Mouse (Mus musculus): ENCODE data around the gene Atp5h. TPM values are rescaled to one million over a fixed set of nuclear protein-coding genes. Genes with fewer than 3 reads are reported as not detected.

Gene Atp5h
- total and polyA plus RNA-seq, 2 experiments from 2014 or later, result 1,040 to 4,106 TPM

DNA sequence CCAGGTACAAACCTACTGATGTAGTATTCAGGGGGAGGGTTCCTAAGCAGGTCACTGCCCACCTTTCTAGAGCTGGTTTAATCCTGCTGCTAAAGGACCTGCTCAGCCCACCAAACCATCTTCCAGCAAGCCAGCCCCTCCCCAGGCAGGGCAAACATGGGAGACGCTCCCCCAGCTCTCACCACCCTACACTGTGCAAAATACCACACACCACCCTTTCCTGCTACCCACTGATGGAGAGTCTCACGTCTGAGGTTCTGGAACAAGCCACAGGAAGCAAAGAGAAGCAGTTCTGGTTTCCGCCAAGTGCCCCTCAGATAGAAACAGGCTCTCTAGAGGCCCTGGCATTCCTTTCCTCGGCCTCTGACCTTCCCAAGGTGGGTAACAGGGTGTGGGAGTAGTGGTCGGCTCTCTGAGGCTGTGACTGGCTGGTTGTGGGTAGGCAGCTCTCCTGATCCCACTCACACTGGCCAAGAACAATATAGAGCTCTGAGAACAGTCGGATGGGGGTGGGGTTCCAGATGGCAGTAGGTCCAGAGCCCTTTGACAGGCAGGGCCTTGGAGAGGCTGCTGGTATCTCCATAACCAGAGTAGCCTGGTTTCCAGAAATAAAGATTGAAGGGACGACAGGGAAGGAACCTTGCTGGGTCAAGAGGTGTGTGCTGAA, 53.6 kb downstream of the Atp5h start:
- Histone ChIP-seq H3K4me1 (ENCODE audit: control insufficient read depth, insufficient read depth) (peaks cover 18% of the 10 kb centered on the region), H3K27me3 (ENCODE audit: control insufficient read depth, insufficient read depth, low read length) (peaks cover 17% of the 10 kb centered on the region; the same call in 1 of the 2 replicates), H3K27ac (ENCODE audit: low read depth) (no peak overlapping the region), H3K9ac (replicated peaks; ENCODE audit: low read depth, low read length) (no peak overlapping the region), H3K4me3 (ENCODE audit: low read depth, low read length) (peak overlapping the region; percentile 68), H3K4me2 (ENCODE audit: low read depth, low read length) (peak overlapping the region; percentile 96; the same call in 1 of the 2 replicates), H3K9me3 (replicated peaks; ENCODE audit: control insufficient read depth, low read length) (no peaks in the 10 kb centered on the region), H3K36me3 (replicated peaks; ENCODE audit: control insufficient read depth, insufficient read depth, low read length) (no peaks in the 10 kb centered on the region)
- TF ChIP-seq EP300 (IDR thresholded peaks at IDR 0.05; ENCODE audit: low read depth), result no peak
- TF ChIP-seq CTCF (IDR thresholded peaks at IDR 0.05; ENCODE audit: low read depth), result no peak
- DNase-seq (ENCODE audit: low spot score) (no peak), ATAC-seq (ENCODE audit: insufficient read depth, low read depth) (0 out of 2 replicates have a peak, but pooled peaks have one; percentile 22)
- 31% methylated on average over 7 of the region's 7 CpGs for WGBS

Small RNAs within 50 kb of the gene (microRNA-seq; reads per million reads assigned to microRNA genes)
- gene Mir3968, result not detected

Other genes starting within 250 kb of the Atp5h start
- gene Tmem104, start 232.5 kb downstream of the Atp5h start, total RNA-seq (2014; rRNA removed; ENCODE audit: low replicate concordance), result 4.1 and 9.0 TPM in 2 replicates
- gene Tmem104, start 232.5 kb downstream of the Atp5h start, polyA plus RNA-seq (2015; fragmentation: Nextera tagmentation; extraction: Ambion mirVana), result 6.0 and 6.4 TPM in 2 replicates
- gene Nat9, start 232.1 kb downstream of the Atp5h start, total RNA-seq (2014; rRNA removed; ENCODE audit: low replicate concordance), result 7.7 and 8.0 TPM in 2 replicates
- 21.1 and 21.6 TPM in 2 replicates for gene Nat9, start 232.1 kb downstream of the Atp5h start, polyA plus RNA-seq (2015; fragmentation: Nextera tagmentation; extraction: Ambion mirVana)
- gene Grin2c, start 152.7 kb downstream of the Atp5h start, total RNA-seq (2014; rRNA removed; ENCODE audit: low replicate concordance), result 0.15 and 1.6 TPM in 2 replicates
- not detected in 2 replicates for gene Grin2c, start 152.7 kb downstream of the Atp5h start, polyA plus RNA-seq (2015; fragmentation: Nextera tagmentation; extraction: Ambion mirVana)
- 13.8 and 18.2 TPM in 2 replicates for gene Fdxr, start 142.9 kb downstream of the Atp5h start, total RNA-seq (2014; rRNA removed; ENCODE audit: low replicate concordance)
- 9.6 and 10.1 TPM in 2 replicates for gene Fdxr, start 142.9 kb downstream of the Atp5h start, polyA plus RNA-seq (2015; fragmentation: Nextera tagmentation; extraction: Ambion mirVana)
- gene Fads6, start 122.3 kb downstream of the Atp5h start, total RNA-seq (2014; rRNA removed; ENCODE audit: low replicate concordance), result 2.9 and 3.5 TPM in 2 replicates
- 0.33 and 0.34 TPM in 2 replicates for gene Fads6, start 122.3 kb downstream of the Atp5h start, polyA plus RNA-seq (2015; fragmentation: Nextera tagmentation; extraction: Ambion mirVana)
- gene Otop2, start 112.8 kb downstream of the Atp5h start, total RNA-seq (2014; rRNA removed; ENCODE audit: low replicate concordance), result 0.12 TPM in 1 of 2 replicates, not detected in the other
- not detected in 2 replicates for gene Otop2, start 112.8 kb downstream of the Atp5h start, polyA plus RNA-seq (2015; fragmentation: Nextera tagmentation; extraction: Ambion mirVana)
- 0.31 TPM in 1 of 2 replicates, not detected in the other for gene Ush1g, start 97.9 kb downstream of the Atp5h start, total RNA-seq (2014; rRNA removed; ENCODE audit: low replicate concordance)
- gene Ush1g, start 97.9 kb downstream of the Atp5h start, polyA plus RNA-seq (2015; fragmentation: Nextera tagmentation; extraction: Ambion mirVana), result 0.03 and 0.05 TPM in 2 replicates
- gene Otop3, start 85.2 kb downstream of the Atp5h start, total RNA-seq (2014; rRNA removed; ENCODE audit: low replicate concordance), result not detected in 2 replicates
- not detected in 2 replicates for gene Otop3, start 85.2 kb downstream of the Atp5h start, polyA plus RNA-seq (2015; fragmentation: Nextera tagmentation; extraction: Ambion mirVana)
- gene Hid1, start 52.2 kb downstream of the Atp5h start, total RNA-seq (2014; rRNA removed; ENCODE audit: low replicate concordance), result 8.3 and 11.9 TPM in 2 replicates
- 5.3 and 5.4 TPM in 2 replicates for gene Hid1, start 52.2 kb downstream of the Atp5h start, polyA plus RNA-seq (2015; fragmentation: Nextera tagmentation; extraction: Ambion mirVana)
- 23.1 and 26.7 TPM in 2 replicates for gene Cdr2l, start 38.0 kb downstream of the Atp5h start, total RNA-seq (2014; rRNA removed; ENCODE audit: low replicate concordance)
- 5.2 and 5.6 TPM in 2 replicates for gene Cdr2l, start 38.0 kb downstream of the Atp5h start, polyA plus RNA-seq (2015; fragmentation: Nextera tagmentation; extraction: Ambion mirVana)
- gene Mrpl58, start 16.2 kb downstream of the Atp5h start, total RNA-seq (2014; rRNA removed; ENCODE audit: low replicate concordance), result 107 and 285 TPM in 2 replicates
- gene Mrpl58, start 16.2 kb downstream of the Atp5h start, polyA plus RNA-seq (2015; fragmentation: Nextera tagmentation; extraction: Ambion mirVana), result 224 and 232 TPM in 2 replicates
- gene Kctd2, start 166 bp upstream of the Atp5h start, total RNA-seq (2014; rRNA removed; ENCODE audit: low replicate concordance), result 8.3 and 8.4 TPM in 2 replicates
- 15.1 and 15.6 TPM in 2 replicates for gene Kctd2, start 166 bp upstream of the Atp5h start, polyA plus RNA-seq (2015; fragmentation: Nextera tagmentation; extraction: Ambion mirVana)
- gene Trim80, start 20.6 kb upstream of the Atp5h start, total RNA-seq (2014; rRNA removed; ENCODE audit: low replicate concordance), result not detected in 2 replicates
- gene Trim80, start 20.6 kb upstream of the Atp5h start, polyA plus RNA-seq (2015; fragmentation: Nextera tagmentation; extraction: Ambion mirVana), result 0.18 and 0.26 TPM in 2 replicates
- 0.99 and 3.8 TPM in 2 replicates for gene Slc16a5, start 42.5 kb upstream of the Atp5h start, total RNA-seq (2014; rRNA removed; ENCODE audit: low replicate concordance)
- 0.11 and 0.15 TPM in 2 replicates for gene Slc16a5, start 42.5 kb upstream of the Atp5h start, polyA plus RNA-seq (2015; fragmentation: Nextera tagmentation; extraction: Ambion mirVana)
- 1.8 and 8.7 TPM in 2 replicates for gene Armc7, start 55.7 kb upstream of the Atp5h start, total RNA-seq (2014; rRNA removed; ENCODE audit: low replicate concordance)
- gene Armc7, start 55.7 kb upstream of the Atp5h start, polyA plus RNA-seq (2015; fragmentation: Nextera tagmentation; extraction: Ambion mirVana), result 3.3 TPM in 2 replicates
- gene Nt5c, start 71.9 kb upstream of the Atp5h start, total RNA-seq (2014; rRNA removed; ENCODE audit: low replicate concordance), result 24.5 and 28.0 TPM in 2 replicates
- gene Nt5c, start 71.9 kb upstream of the Atp5h start, polyA plus RNA-seq (2015; fragmentation: Nextera tagmentation; extraction: Ambion mirVana), result 49.8 and 53.7 TPM in 2 replicates
- 433 and 473 TPM in 2 replicates for gene Jpt1, start 94.4 kb upstream of the Atp5h start, total RNA-seq (2014; rRNA removed; ENCODE audit: low replicate concordance)
- 496 and 503 TPM in 2 replicates for gene Jpt1, start 94.4 kb upstream of the Atp5h start, polyA plus RNA-seq (2015; fragmentation: Nextera tagmentation; extraction: Ambion mirVana)
- 320 and 327 TPM in 2 replicates for gene Sumo2, start 116.3 kb upstream of the Atp5h start, total RNA-seq (2014; rRNA removed; ENCODE audit: low replicate concordance)
- gene Sumo2, start 116.3 kb upstream of the Atp5h start, polyA plus RNA-seq (2015; fragmentation: Nextera tagmentation; extraction: Ambion mirVana), result 549 and 562 TPM in 2 replicates
- gene Nup85, start 144.5 kb upstream of the Atp5h start, total RNA-seq (2014; rRNA removed; ENCODE audit: low replicate concordance), result 32.3 and 102 TPM in 2 replicates
- 33.9 and 40.8 TPM in 2 replicates for gene Nup85, start 144.5 kb upstream of the Atp5h start, polyA plus RNA-seq (2015; fragmentation: Nextera tagmentation; extraction: Ambion mirVana)
- 53.1 and 56.7 TPM in 2 replicates for gene Mrps7, start 184.0 kb upstream of the Atp5h start, total RNA-seq (2014; rRNA removed; ENCODE audit: low replicate concordance)
- gene Mrps7, start 184.0 kb upstream of the Atp5h start, polyA plus RNA-seq (2015; fragmentation: Nextera tagmentation; extraction: Ambion mirVana), result 85.1 and 86.4 TPM in 2 replicates
- gene Gga3, start 184.1 kb upstream of the Atp5h start, total RNA-seq (2014; rRNA removed; ENCODE audit: low replicate concordance), result 11.8 and 24.0 TPM in 2 replicates
- gene Gga3, start 184.1 kb upstream of the Atp5h start, polyA plus RNA-seq (2015; fragmentation: Nextera tagmentation; extraction: Ambion mirVana), result 7.0 and 7.2 TPM in 2 replicates
- gene Mif4gd, start 193.0 kb upstream of the Atp5h start, total RNA-seq (2014; rRNA removed; ENCODE audit: low replicate concordance), result 31.5 and 38.4 TPM in 2 replicates
- gene Mif4gd, start 193.0 kb upstream of the Atp5h start, polyA plus RNA-seq (2015; fragmentation: Nextera tagmentation; extraction: Ambion mirVana), result 34.1 and 34.5 TPM in 2 replicates
- gene Slc25a19, start 208.3 kb upstream of the Atp5h start, total RNA-seq (2014; rRNA removed; ENCODE audit: low replicate concordance), result 25.0 and 35.1 TPM in 2 replicates
- 35.0 and 41.0 TPM in 2 replicates for gene Slc25a19, start 208.3 kb upstream of the Atp5h start, polyA plus RNA-seq (2015; fragmentation: Nextera tagmentation; extraction: Ambion mirVana)